Mouse (Mus musculus): Measurements from ENCODE around the gene Gm17409. TPM values are rescaled to one million over a fixed set of nuclear protein-coding genes. Genes with fewer than 3 reads are reported as not detected.

The Gm17409 gene
- polyA plus RNA-seq (2012; rRNA removed): not detected in 2 replicates

GRCm38 (mm10) chr2:58469816-58470215 lies at the start of gene Gm17409:
TSS of gene Gm17409 (plus strand) at chr2:58470116.

Other genes with a start within 250 kb of the Gm17409 start
- gene Acvr1c, start 112.2 kb upstream of the Gm17409 start, polyA plus RNA-seq (2012; rRNA removed): 0.01 TPM in 2 replicates
- 3.5 and 4.4 TPM in 2 replicates for gene Acvr1, start 97.0 kb downstream of the Gm17409 start, polyA plus RNA-seq (2012; rRNA removed)
- gene Upp2, start 97.2 kb downstream of the Gm17409 start, polyA plus RNA-seq (2012; rRNA removed): 1.3 and 1.5 TPM in 2 replicates